Mouse (Mus musculus) ES-E14 (cell line): ENCODE measurements around the gene Ddx10.

Experiments
- HCFC1 ChIP-seq: IDR thresholded peaks from 2 replicates; pipeline ENCODE4 v1.6.1; 2012; ENCODE audit warnings: low read length, inconsistent platforms, borderline replicate concordance; ENCODE audit not compliant: insufficient read depth
- MAFK ChIP-seq: IDR thresholded peaks from 2 replicates; pipeline ENCODE4 v1.6.1; 2014; ENCODE audit warnings: mild to moderate bottlenecking, low read depth, low read length, inconsistent platforms; ENCODE audit not compliant: insufficient read depth
- ZC3H11A ChIP-seq: IDR thresholded peaks from 2 replicates; pipeline ENCODE4 v1.6.1; 2012; ENCODE audit warnings: low read depth, mild to moderate bottlenecking, inconsistent platforms, low read length, borderline replicate concordance
- ZNF384 ChIP-seq: IDR thresholded peaks from 2 replicates; pipeline ENCODE4 v1.6.1; 2012; ENCODE audit warnings: low read depth, low read length, inconsistent platforms

DNA sequence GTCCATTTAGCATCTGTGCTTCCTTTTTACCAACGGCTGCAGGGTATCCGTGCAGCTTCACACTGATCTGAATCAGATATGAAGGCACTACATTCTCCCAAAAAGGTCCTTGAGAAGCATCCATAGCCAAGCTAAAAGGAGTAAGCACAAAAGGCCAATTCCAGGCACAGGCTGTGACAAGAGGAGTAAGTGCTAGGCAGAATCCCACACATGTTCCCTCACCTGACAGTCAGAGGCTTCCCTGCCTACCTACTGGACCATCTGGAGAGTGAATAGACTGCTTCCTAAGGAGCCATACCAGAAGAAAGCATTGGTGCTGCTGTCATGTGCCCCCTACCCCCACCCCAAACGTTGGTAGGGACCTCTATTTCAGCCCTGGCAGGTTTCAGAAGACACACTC is 192.5 kb downstream of the Ddx10 start:
- TF ChIP-seq HCFC1 (no peak), MAFK (no peak), ZNF384 (no peak), ZC3H11A (no peak)
